Mouse (Mus musculus): Measurements from ENCODE around the gene Srrd. TPM values are rescaled to one million over a fixed set of nuclear protein-coding genes. Genes with fewer than 3 reads are reported as not detected.

Srrd gene
- 56.0 and 57.0 TPM in 2 replicates for polyA plus RNA-seq (2014; fragmentation: Nextera tagmentation; extraction: Ambion mirVana)

GRCm38 (mm10) chr5:112342463-112343204, at the start of gene Srrd, which contains the start of gene Hps4:
TSS of gene Srrd (minus strand) at chr5:112343040.
TSS of gene Hps4 (plus strand) at chr5:112343083.
- Histone ChIP-seq H3K4me1 (ENCODE audit: control insufficient read depth, insufficient read depth, low read length) (peaks cover 7% of the 10 kb centered on the region; the same call in 1 of the 2 replicates), H3K4me3 (ENCODE audit: low read depth, low read length) (peak within 1 kb of the TSS; percentile 89), H3K36me3 (ENCODE audit: control insufficient read depth, insufficient read depth, low read length) (peaks cover 5% of the 10 kb centered on the region), H3K27me3 (ENCODE audit: control insufficient read depth, insufficient read depth, low read length) (no peaks in the 10 kb centered on the region), H3K27ac (replicated peaks; ENCODE audit: low read depth, low read length) (no peak within 1 kb of the TSS), H3K9ac (ENCODE audit: low read length) (peak within 1 kb of the TSS; percentile 78), H3K9me3 (ENCODE audit: control insufficient read depth, low read length) (no peaks in the 10 kb centered on the region), H3K4me2 (ENCODE audit: low read depth, severe bottlenecking) (peak within 1 kb of the TSS; percentile 77)
- DNase-seq (ENCODE audit: low spot score) (peak; percentile 92), ATAC-seq (ENCODE audit: insufficient number of reproducible peaks, low FRiP score, low TSS enrichment, low read depth) (peak; percentile 55)
- 2% methylated on average over 64 of the region's 64 CpGs for WGBS

- H3K36me3 ChIP-seq (ENCODE audit: control insufficient read depth, insufficient read depth, low read length), result no peaks in the 10 kb centered on the region
- no peaks in the 10 kb centered on the region for H3K9me3 ChIP-seq (ENCODE audit: control insufficient read depth, low read length)
- no peak overlapping the region for H3K4me2 ChIP-seq (ENCODE audit: low read depth, severe bottlenecking)
- WGBS, result 73% methylated on average over 27 of the region's 27 CpGs
- no peak overlapping the region for H3K4me3 ChIP-seq (ENCODE audit: low read depth, low read length)
- H3K27me3 ChIP-seq (ENCODE audit: control insufficient read depth, insufficient read depth, low read length), result no peaks in the 10 kb centered on the region
- H3K27ac ChIP-seq (replicated peaks; ENCODE audit: low read depth, low read length), result no peak overlapping the region
- DNase-seq (ENCODE audit: low spot score) (no peak), ATAC-seq (ENCODE audit: insufficient number of reproducible peaks, low FRiP score, low TSS enrichment, low read depth) (no peak)
- no peak overlapping the region for H3K9ac ChIP-seq (ENCODE audit: low read length)
- H3K4me1 ChIP-seq (ENCODE audit: control insufficient read depth, insufficient read depth, low read length), result peaks cover 2% of the 10 kb centered on the region
Measured at GRCm38 (mm10) chr5:112391676-112392323, 49.0 kb upstream of the Srrd start.

- 56% methylated on average over 16 of the region's 16 CpGs for WGBS
- Histone ChIP-seq H3K9me3 (ENCODE audit: control insufficient read depth, low read length) (no peaks in the 10 kb centered on the region), H3K4me3 (ENCODE audit: low read depth, low read length) (no peak overlapping the region), H3K4me1 (ENCODE audit: control insufficient read depth, insufficient read depth, low read length) (peaks cover 2% of the 10 kb centered on the region), H3K36me3 (ENCODE audit: control insufficient read depth, insufficient read depth, low read length) (no peaks in the 10 kb centered on the region), H3K27me3 (ENCODE audit: control insufficient read depth, insufficient read depth, low read length) (no peaks in the 10 kb centered on the region), H3K27ac (replicated peaks; ENCODE audit: low read depth, low read length) (no peak overlapping the region), H3K9ac (ENCODE audit: low read length) (no peak overlapping the region), H3K4me2 (ENCODE audit: low read depth, severe bottlenecking) (no peak overlapping the region)
- ATAC-seq (ENCODE audit: insufficient number of reproducible peaks, low FRiP score, low TSS enrichment, low read depth) (no peak), DNase-seq (ENCODE audit: low spot score) (no peak)
Measured at GRCm38 (mm10) chr5:112391002-112391401, 48.2 kb upstream of the Srrd start.

GRCm38 (mm10) chr5:112389352-112389751, 46.5 kb upstream of the Srrd start:
- Histone ChIP-seq H3K36me3 (ENCODE audit: control insufficient read depth, insufficient read depth, low read length) (no peaks in the 10 kb centered on the region), H3K9ac (ENCODE audit: low read length) (no peak overlapping the region), H3K4me1 (ENCODE audit: control insufficient read depth, insufficient read depth, low read length) (peaks cover 2% of the 10 kb centered on the region), H3K9me3 (ENCODE audit: control insufficient read depth, low read length) (no peaks in the 10 kb centered on the region), H3K27me3 (ENCODE audit: control insufficient read depth, insufficient read depth, low read length) (no peaks in the 10 kb centered on the region), H3K4me3 (ENCODE audit: low read depth, low read length) (no peak overlapping the region), H3K27ac (replicated peaks; ENCODE audit: low read depth, low read length) (no peak overlapping the region), H3K4me2 (ENCODE audit: low read depth, severe bottlenecking) (no peak overlapping the region)
- ATAC-seq (ENCODE audit: insufficient number of reproducible peaks, low FRiP score, low TSS enrichment, low read depth) (no peak), DNase-seq (ENCODE audit: low spot score) (no peak)
- 75% methylated on average over 9 of the region's 9 CpGs for WGBS

GRCm38 (mm10) chr5:112385973-112386372, 43.1 kb upstream of the Srrd start:
- no peak overlapping the region for H3K27ac ChIP-seq (replicated peaks; ENCODE audit: low read depth, low read length)
- no peak overlapping the region for H3K4me3 ChIP-seq (ENCODE audit: low read depth, low read length)
- H3K9me3 ChIP-seq (ENCODE audit: control insufficient read depth, low read length), result no peaks in the 10 kb centered on the region
- ATAC-seq (ENCODE audit: insufficient number of reproducible peaks, low FRiP score, low TSS enrichment, low read depth) (peak; percentile 19; the same call in 1 of the 2 replicates), DNase-seq (ENCODE audit: low spot score) (no peak)
- 80% methylated on average over 2 of the region's 2 CpGs for WGBS
- H3K27me3 ChIP-seq (ENCODE audit: control insufficient read depth, insufficient read depth, low read length), result no peaks in the 10 kb centered on the region
- H3K4me1 ChIP-seq (ENCODE audit: control insufficient read depth, insufficient read depth, low read length), result no peaks in the 10 kb centered on the region
- H3K36me3 ChIP-seq (ENCODE audit: control insufficient read depth, insufficient read depth, low read length), result no peaks in the 10 kb centered on the region
- no peak overlapping the region for H3K9ac ChIP-seq (ENCODE audit: low read length)
- no peak overlapping the region for H3K4me2 ChIP-seq (ENCODE audit: low read depth, severe bottlenecking)

- no peaks in the 10 kb centered on the region for H3K27me3 ChIP-seq (ENCODE audit: control insufficient read depth, insufficient read depth, low read length)
- DNase-seq (ENCODE audit: low spot score) (no peak), ATAC-seq (ENCODE audit: insufficient number of reproducible peaks, low FRiP score, low TSS enrichment, low read depth) (no peak)
- no peaks in the 10 kb centered on the region for H3K9me3 ChIP-seq (ENCODE audit: control insufficient read depth, low read length)
- H3K4me1 ChIP-seq (ENCODE audit: control insufficient read depth, insufficient read depth, low read length), result no peaks in the 10 kb centered on the region
- no peak overlapping the region for H3K4me3 ChIP-seq (ENCODE audit: low read depth, low read length)
- no peak overlapping the region for H3K9ac ChIP-seq (ENCODE audit: low read length)
- WGBS, result 94% methylated on average over 13 of the region's 13 CpGs
- no peak overlapping the region for H3K4me2 ChIP-seq (ENCODE audit: low read depth, severe bottlenecking)
- no peaks in the 10 kb centered on the region for H3K36me3 ChIP-seq (ENCODE audit: control insufficient read depth, insufficient read depth, low read length)
- H3K27ac ChIP-seq (replicated peaks; ENCODE audit: low read depth, low read length), result no peak overlapping the region
Measured at GRCm38 (mm10) chr5:112384805-112385472, 42.1 kb upstream of the Srrd start.

GRCm38 (mm10) chr5:112382641-112383330, 39.9 kb upstream of the Srrd start:
- no peak overlapping the region for H3K27ac ChIP-seq (replicated peaks; ENCODE audit: low read depth, low read length)
- WGBS, result 58% methylated on average over 17 of the region's 17 CpGs
- no peaks in the 10 kb centered on the region for H3K4me1 ChIP-seq (ENCODE audit: control insufficient read depth, insufficient read depth, low read length)
- no peak overlapping the region for H3K4me3 ChIP-seq (ENCODE audit: low read depth, low read length)
- H3K9ac ChIP-seq (ENCODE audit: low read length), result no peak overlapping the region
- H3K9me3 ChIP-seq (ENCODE audit: control insufficient read depth, low read length), result no peaks in the 10 kb centered on the region
- H3K4me2 ChIP-seq (ENCODE audit: low read depth, severe bottlenecking), result no peak overlapping the region
- no peaks in the 10 kb centered on the region for H3K27me3 ChIP-seq (ENCODE audit: control insufficient read depth, insufficient read depth, low read length)
- peaks cover 3% of the 10 kb centered on the region; the same call in 1 of the 2 replicates for H3K36me3 ChIP-seq (ENCODE audit: control insufficient read depth, insufficient read depth, low read length)
- DNase-seq (ENCODE audit: low spot score) (no peak), ATAC-seq (ENCODE audit: insufficient number of reproducible peaks, low FRiP score, low TSS enrichment, low read depth) (no peak)

GRCm38 (mm10) chr5:112382042-112382441, 39.2 kb upstream of the Srrd start:
- H3K4me1 ChIP-seq (ENCODE audit: control insufficient read depth, insufficient read depth, low read length), result no peaks in the 10 kb centered on the region
- H3K4me2 ChIP-seq (ENCODE audit: low read depth, severe bottlenecking), result no peak overlapping the region
- no peak overlapping the region for H3K9ac ChIP-seq (ENCODE audit: low read length)
- no peak for DNase-seq (ENCODE audit: low spot score)
- no peaks in the 10 kb centered on the region for H3K9me3 ChIP-seq (ENCODE audit: control insufficient read depth, low read length)
- H3K27me3 ChIP-seq (ENCODE audit: control insufficient read depth, insufficient read depth, low read length), result no peaks in the 10 kb centered on the region
- no peak overlapping the region for H3K27ac ChIP-seq (replicated peaks; ENCODE audit: low read depth, low read length)
- peaks cover 3% of the 10 kb centered on the region; the same call in 1 of the 2 replicates for H3K36me3 ChIP-seq (ENCODE audit: control insufficient read depth, insufficient read depth, low read length)
- 87% methylated on average over 9 of the region's 9 CpGs for WGBS
- no peak for ATAC-seq (ENCODE audit: insufficient number of reproducible peaks, low FRiP score, low TSS enrichment, low read depth)
- no peak overlapping the region for H3K4me3 ChIP-seq (ENCODE audit: low read depth, low read length)
